Mouse (Mus musculus) midbrain, embryonic 11.5 days (tissue): ENCODE data around the gene A4gnt. TPM values are rescaled to one million over a fixed set of nuclear protein-coding genes. Genes with fewer than 3 reads are reported as not detected.

Experiments used
- ATAC-seq: fragments of 200-750 bp; cut with Nextera tagmentation; 2 replicates; pipeline ENCODE4 v1.8.0; 2017; ENCODE audit warnings: moderate TSS enrichment, moderate library complexity; ENCODE audit not compliant: low FRiP score
- DNase-seq: peaks from one replicate; pipeline ENCODE4 v3.0.0; 2015; ENCODE audit warnings: low spot score; ENCODE audit errors: missing footprints
- H3K27ac ChIP-seq: fragments of 300-500 bp; sonication (generic); 2 replicates; pipeline ENCODE4 v1.5.1; 2014; ENCODE audit warnings: low read depth, low read length
- H3K27me3 ChIP-seq: fragments of 300-500 bp; sonication (generic); 2 replicates; pipeline ENCODE4 v1.6.1; 2014; ENCODE audit warnings: mild to moderate bottlenecking, low read length, moderate library complexity, mixed read lengths; ENCODE audit not compliant: control insufficient read depth, insufficient read depth
- H3K36me3 ChIP-seq: fragments of 300-500 bp; sonication (generic); 2 replicates; pipeline ENCODE4 v1.6.1; 2014; ENCODE audit warnings: mild to moderate bottlenecking, low read length, moderate library complexity, mixed read lengths; ENCODE audit not compliant: control insufficient read depth, insufficient read depth
- H3K4me1 ChIP-seq: fragments of 300-500 bp; sonication (generic); 2 replicates; pipeline ENCODE4 v1.6.1; 2014; ENCODE audit warnings: low read length; ENCODE audit not compliant: control insufficient read depth, insufficient read depth
- H3K4me2 ChIP-seq: fragments of 300-500 bp; sonication (generic); 2 replicates; pipeline ENCODE4 v1.6.1; 2014; ENCODE audit warnings: mild to moderate bottlenecking, moderate library complexity
- H3K4me3 ChIP-seq: fragments of 300-500 bp; sonication (generic); 2 replicates; pipeline ENCODE4 v1.5.1; 2014; ENCODE audit warnings: low read depth, low read length
- H3K9ac ChIP-seq: fragments of 300-500 bp; sonication (generic); 2 replicates; pipeline ENCODE4 v1.6.1; 2014; ENCODE audit warnings: low read length
- H3K9me3 ChIP-seq: fragments of 300-500 bp; sonication (generic); 2 replicates; pipeline ENCODE4 v1.6.1; 2016; ENCODE audit warnings: low read length; ENCODE audit not compliant: control insufficient read depth
- WGBS: fragments of 180-500 bp; shearing (Covaris S2); extraction: QIAGEN DNeasy Blood & Tissue Kit; methylation state at CpG from one replicate; pipeline ENCODE4 v1.1.7; 2014; 5-methylcytosine and 5-hydroxymethylcytosine counted together
- polyA plus RNA-seq: library from polyadenylated mRNA; unstranded; fragments of >200 nt; fragmentation: Nextera tagmentation; extraction: Ambion mirVana; gene quantifications from 2 replicates; pipeline ENCODE4 v1.2.1, GENCODE M21; 2014

A4gnt gene
- not detected in 2 replicates for polyA plus RNA-seq

DNA sequence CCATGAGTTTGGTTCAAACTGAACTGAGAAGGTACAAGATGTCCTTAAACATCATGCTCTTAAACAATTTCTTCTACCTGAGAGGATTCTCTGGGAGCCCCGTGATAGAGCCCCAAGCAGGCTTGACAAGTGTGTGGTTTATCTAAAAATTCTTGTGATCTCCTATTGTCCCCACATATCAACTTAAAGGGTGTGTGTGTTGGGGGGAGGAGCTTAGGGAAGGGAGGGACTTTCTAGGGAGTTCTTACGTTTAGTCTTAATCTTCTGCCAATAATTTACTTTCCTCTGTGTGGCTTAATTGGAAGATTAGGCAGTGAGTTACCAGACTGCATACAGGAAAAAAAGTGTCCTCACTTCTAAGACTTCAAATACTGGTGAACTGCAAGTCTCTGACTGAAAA, at the start of gene A4gnt:
Gene A4gnt, plus strand, starts transcription at position 301 of the 400 bp plus-strand sequence.
- Histone ChIP-seq H3K9ac (no peak within 1 kb of the TSS), H3K4me2 (no peak within 1 kb of the TSS), H3K36me3 (no peaks in the 10 kb centered on the region), H3K9me3 (no peaks in the 10 kb centered on the region), H3K4me1 (no peaks in the 10 kb centered on the region), H3K27me3 (no peaks in the 10 kb centered on the region), H3K4me3 (no peak within 1 kb of the TSS), H3K27ac (no peak within 1 kb of the TSS)
- WGBS, result 55% methylated on average over 2 of the region's 2 CpGs
- DNase-seq (no peak), ATAC-seq (no peak)

DNA sequence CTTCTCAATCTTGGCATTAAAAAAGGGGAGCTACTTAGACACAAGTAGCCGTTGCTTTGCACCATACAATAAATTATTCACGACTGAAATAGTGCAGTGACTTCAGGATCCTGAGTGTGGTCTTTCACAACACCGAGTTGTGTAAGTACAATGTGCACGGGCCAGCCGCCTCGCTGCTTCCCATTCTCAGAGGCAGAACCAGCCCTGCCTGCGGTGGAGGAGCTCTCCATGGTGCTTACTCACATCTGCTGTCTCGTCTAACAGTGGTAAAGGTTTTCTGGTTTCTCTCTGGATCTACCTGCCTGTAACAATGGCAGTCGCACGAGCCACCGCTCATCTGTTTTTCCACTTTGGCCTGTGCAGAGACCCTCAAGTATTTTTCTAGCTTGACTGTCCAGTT, 48.6 kb upstream of the A4gnt start:
- Histone ChIP-seq H3K4me1 (peaks cover 9% of the 10 kb centered on the region), H3K27ac (no peak overlapping the region), H3K27me3 (no peaks in the 10 kb centered on the region), H3K9me3 (no peaks in the 10 kb centered on the region), H3K9ac (no peak overlapping the region), H3K36me3 (no peaks in the 10 kb centered on the region), H3K4me3 (no peak overlapping the region), H3K4me2 (no peak overlapping the region)
- DNase-seq (peak; percentile 85), ATAC-seq (no peak)
- 32% methylated on average over 11 of the region's 11 CpGs for WGBS

DNA sequence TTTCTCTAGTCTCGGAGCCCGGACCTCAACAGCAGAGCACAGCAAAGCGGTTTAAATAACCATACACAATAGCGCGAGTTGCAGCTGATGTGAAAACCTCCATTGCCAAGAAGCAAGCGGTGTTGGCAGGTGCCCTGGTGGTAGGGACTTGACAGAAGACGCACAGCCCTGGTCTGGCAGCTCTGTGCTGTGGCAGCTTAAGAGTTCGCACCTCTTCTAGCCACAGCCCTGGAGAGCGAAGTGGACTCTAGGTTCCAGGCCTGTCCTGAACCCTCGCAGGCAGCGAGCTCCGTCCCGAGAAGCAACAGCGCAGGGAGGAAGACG, 44.3 kb upstream of the A4gnt start:
- Histone ChIP-seq H3K4me3 (peak overlapping the region; percentile 98), H3K4me1 (peaks cover 12% of the 10 kb centered on the region), H3K9me3 (no peaks in the 10 kb centered on the region), H3K27ac (peak overlapping the region; percentile 98; the same call in 1 of the 2 replicates), H3K36me3 (no peaks in the 10 kb centered on the region), H3K4me2 (peak overlapping the region; percentile 76), H3K27me3 (no peaks in the 10 kb centered on the region), H3K9ac (peak overlapping the region; percentile 97)
- peak; percentile 57 for ATAC-seq
- WGBS, result 3% methylated on average over 15 of the region's 15 CpGs
- no peak for DNase-seq

DNA sequence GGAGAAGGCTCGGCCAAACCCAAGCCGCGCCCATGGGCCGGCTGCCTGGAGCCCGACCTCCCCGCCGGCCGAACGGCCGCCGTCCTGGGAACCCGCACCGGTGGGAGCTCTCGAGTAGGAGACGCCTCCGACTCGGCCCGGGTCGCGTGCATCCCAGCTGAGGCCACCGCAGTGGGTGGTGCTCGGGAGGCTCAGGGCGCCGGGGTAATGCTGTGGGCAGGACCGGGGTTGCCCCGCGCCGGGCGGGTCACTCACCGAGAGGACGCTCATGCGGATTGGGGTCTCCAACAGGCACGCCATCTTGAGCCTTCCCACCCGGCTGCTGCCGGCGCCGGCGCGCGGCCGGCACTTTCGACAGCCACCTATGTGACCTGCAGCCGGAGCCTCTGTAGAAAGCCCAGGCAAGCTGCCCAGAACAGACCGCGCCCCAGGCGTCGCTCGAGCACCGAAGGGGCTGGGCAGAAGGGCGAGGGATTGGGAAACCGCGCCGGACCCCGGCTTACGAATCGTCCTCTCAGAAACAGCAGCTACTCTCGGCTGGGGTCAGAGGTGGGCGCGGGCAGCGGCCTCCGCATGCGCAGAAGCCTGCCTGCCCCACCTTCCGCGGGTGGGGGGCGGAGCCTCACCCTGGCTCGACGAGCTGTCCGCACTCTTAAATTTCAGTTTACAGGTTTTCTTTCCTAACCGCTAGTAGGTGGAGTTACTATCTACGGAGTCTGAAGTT, 43.8 kb upstream of the A4gnt start, which contains the start of gene Armc8:
Gene Armc8, minus strand, starts transcription at position 553 of the 724 bp plus-strand sequence.
- peaks cover 12% of the 10 kb centered on the region for H3K4me1 ChIP-seq
- H3K4me3 ChIP-seq, result peak within 1 kb of the TSS; percentile 98
- DNase-seq (peak; percentile 99), ATAC-seq (peak; percentile 96)
- no peaks in the 10 kb centered on the region for H3K36me3 ChIP-seq
- no peaks in the 10 kb centered on the region for H3K27me3 ChIP-seq
- WGBS, result under 1% methylated on average over 63 of the region's 70 CpGs
- H3K27ac ChIP-seq, result peak within 1 kb of the TSS; percentile 98
- H3K9me3 ChIP-seq, result no peaks in the 10 kb centered on the region
- H3K9ac ChIP-seq, result peak within 1 kb of the TSS; percentile 97
- peak within 1 kb of the TSS; percentile 76 for H3K4me2 ChIP-seq

DNA sequence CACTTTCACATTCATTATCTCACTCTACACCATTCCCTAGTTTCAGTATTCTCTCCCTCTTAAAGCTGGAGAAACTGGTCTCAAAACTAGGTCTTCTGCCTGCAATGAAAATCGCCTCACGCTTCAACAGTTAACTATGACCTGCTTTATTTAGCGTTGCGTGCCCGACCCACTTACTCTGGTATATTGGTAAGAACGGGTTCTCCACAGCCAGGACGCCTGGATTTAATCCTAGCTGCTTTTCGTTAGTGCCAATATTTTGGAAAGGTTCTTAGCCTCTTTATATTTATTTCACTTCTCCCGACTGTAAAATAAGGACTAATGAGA, 43.3 kb upstream of the A4gnt start:
- H3K36me3 ChIP-seq, result no peaks in the 10 kb centered on the region
- WGBS, result 2% methylated on average over 9 of the region's 9 CpGs
- DNase-seq (no peak), ATAC-seq (peak; percentile 51; the same call in 1 of the 2 replicates)
- no peaks in the 10 kb centered on the region for H3K27me3 ChIP-seq
- no peak overlapping the region; the same call in 1 of the 2 replicates for H3K27ac ChIP-seq
- H3K4me2 ChIP-seq, result peak overlapping the region; percentile 76
- H3K9ac ChIP-seq, result peak overlapping the region; percentile 97
- H3K4me3 ChIP-seq, result peak overlapping the region; percentile 98
- H3K9me3 ChIP-seq, result no peaks in the 10 kb centered on the region
- peaks cover 12% of the 10 kb centered on the region for H3K4me1 ChIP-seq

DNA sequence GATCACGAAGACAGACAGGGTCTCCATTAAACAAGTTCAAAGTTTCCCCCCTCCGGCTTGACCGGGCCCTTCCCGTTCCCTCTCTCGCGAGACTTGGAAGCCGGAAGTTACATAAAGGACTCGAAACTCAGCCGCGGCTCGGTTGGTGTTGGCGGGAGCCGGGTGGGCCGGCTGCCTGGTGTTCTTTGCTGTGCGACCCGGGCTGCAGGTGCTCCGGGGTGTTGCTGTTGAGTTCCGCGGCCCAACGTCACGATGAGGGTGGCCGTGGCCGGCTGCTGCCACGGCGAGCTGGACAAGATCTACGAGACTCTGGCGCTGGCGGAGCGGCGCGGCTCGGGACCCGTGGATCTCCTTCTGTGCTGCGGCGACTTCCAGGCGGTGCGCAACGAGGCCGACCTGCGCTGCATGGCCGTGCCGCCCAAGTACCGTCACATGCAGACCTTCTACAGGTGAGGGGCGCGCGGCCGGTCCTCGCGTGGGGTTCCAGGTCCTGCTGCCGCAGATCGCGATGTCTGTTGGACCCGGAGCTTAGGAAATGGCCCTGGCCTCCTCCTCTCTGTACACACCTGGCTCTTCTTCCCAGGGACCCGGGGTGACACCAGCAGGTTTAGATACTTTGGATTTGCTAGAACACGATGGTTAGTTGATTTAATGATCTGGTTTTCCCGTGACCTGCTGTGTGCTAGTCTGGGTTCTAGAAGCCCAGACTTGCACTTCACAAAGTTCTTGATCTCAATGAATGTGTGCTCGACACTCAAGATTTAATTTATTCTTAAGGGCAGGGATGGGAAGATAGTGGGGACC, 36.4 kb upstream of the A4gnt start, which contains the start of gene Dbr1:
Gene Dbr1, plus strand, starts transcription at position 123 of the 804 bp plus-strand sequence.
- Histone ChIP-seq H3K4me2 (peak within 1 kb of the TSS; percentile 82), H3K9me3 (no peaks in the 10 kb centered on the region), H3K27ac (peak within 1 kb of the TSS; percentile 63; the same call in 1 of the 2 replicates), H3K4me3 (peak within 1 kb of the TSS; percentile 98), H3K4me1 (peaks cover 7% of the 10 kb centered on the region), H3K27me3 (no peaks in the 10 kb centered on the region), H3K36me3 (no peaks in the 10 kb centered on the region), H3K9ac (peak within 1 kb of the TSS; percentile 93)
- under 1% methylated on average over 57 of the region's 57 CpGs for WGBS
- ATAC-seq (peak; percentile 96), DNase-seq (peak; percentile 98)

DNA sequence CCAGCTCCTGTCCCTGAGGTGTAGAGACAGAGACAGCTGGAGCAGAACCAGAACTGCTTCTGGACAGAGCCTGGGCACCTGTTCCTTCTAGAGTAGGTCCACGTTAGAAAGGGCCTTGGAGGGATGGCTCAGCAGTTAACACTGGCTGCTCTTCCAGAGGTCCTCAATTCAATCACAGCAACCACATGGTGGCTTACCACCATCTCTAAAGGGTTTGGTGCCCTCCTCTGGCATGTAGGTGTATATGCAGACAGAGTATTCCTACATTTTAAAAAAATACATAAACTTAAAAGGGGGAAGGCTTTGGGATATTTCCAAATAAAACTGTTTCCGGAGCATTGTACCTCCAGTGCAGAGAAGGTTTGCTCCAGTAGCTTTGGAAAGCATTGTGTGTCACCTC, 31.6 kb upstream of the A4gnt start:
- no peak overlapping the region for H3K9ac ChIP-seq
- ATAC-seq (no peak), DNase-seq (no peak)
- peaks cover 15% of the 10 kb centered on the region for H3K36me3 ChIP-seq
- no peaks in the 10 kb centered on the region for H3K9me3 ChIP-seq
- no peak overlapping the region for H3K27ac ChIP-seq
- no peak overlapping the region for H3K4me3 ChIP-seq
- H3K4me1 ChIP-seq, result peaks cover 7% of the 10 kb centered on the region
- 61% methylated on average over 2 of the region's 2 CpGs for WGBS
- no peak overlapping the region for H3K4me2 ChIP-seq
- no peaks in the 10 kb centered on the region for H3K27me3 ChIP-seq

DNA sequence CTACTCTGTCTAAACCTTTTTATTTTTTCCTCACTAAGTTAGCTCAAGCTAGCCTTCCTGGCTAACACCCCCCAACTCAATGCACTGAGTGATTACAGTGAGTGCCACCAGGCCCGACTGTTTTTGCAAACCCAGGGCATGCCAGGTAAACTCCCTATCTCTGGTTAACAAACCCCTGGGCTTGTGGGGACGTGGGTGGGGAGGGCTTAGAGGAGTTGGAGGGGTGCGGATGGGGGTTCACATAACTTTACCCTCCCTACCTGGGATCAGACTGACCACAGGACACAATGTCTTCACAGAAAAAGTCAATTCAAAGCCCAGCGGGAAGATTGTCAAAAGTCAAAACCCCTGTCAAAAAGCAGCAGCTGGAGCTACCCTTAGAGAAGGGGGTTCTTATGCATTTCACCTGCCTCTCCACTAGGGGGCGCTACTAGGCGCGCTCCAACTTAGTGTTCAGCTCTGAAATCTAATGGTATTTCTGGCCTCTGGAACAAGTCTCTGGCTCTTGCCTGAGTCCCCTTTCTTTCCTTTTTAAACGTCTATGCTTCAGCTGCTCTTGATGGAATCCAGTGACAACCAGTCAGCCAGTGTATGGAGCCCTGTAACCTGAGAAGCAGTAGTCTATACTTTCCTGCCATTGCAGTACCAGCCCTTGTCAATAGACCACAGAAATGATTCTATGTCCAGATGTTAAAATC, 24.6 kb upstream of the A4gnt start:
- 29% methylated on average over 8 of the region's 8 CpGs for WGBS

More for the DNA sequence above, 24.6 kb upstream of the A4gnt start:
- Histone ChIP-seq H3K4me2 (no peak overlapping the region), H3K9me3 (no peaks in the 10 kb centered on the region), H3K27ac (no peak overlapping the region), H3K27me3 (no peaks in the 10 kb centered on the region), H3K9ac (no peak overlapping the region), H3K36me3 (peaks cover 7% of the 10 kb centered on the region), H3K4me3 (no peak overlapping the region), H3K4me1 (no peaks in the 10 kb centered on the region)
- 0 out of 2 replicates have a peak, but pooled peaks have one; percentile 22 for ATAC-seq
- DNase-seq, result peak; percentile 94
